Mouse (Mus musculus) mouse trophoblast stem cell (cell line): Measurements from ENCODE around the gene Dna2.
"Not testable (repeated sequence)": the region's sequence is repeated elsewhere in the genome, so short reads cannot be mapped to it uniquely, and the experiment has no call there.

Source experiments
- in situ Hi-C, 2 experiments: fragments of 300-500 bp; cut with MseI, MboI; formaldehyde crosslinking; loops; 2 replicates in 1 of 2; 3 replicates in 1 of 2; pipeline ENCODE4 v1.15.1; 2025

The Dna2 gene

GRCm38 (mm10) chr10:62946738-62947471, at the start of gene Dna2:
Gene Dna2, plus strand, starts transcription at chr10:62947026.
- in situ Hi-C loops: no loop called here

DNA sequence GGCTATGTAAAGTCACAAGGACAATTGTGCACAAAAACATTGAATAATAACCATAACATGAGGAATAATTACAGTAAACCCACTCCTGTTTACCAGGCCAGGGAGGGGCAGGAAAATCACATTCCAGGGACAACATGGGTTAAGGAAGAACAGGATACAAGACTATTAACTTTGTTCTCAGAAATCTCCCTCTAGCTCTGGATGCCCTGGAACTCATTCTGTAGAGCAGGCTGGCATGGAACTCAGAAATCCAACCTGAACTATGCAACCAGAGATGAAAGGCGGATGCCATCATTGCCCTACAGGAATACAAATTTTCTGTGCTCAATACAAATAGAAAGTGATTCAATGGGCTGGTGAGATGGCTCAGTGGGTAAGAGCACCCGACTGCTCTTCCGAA, 49.4 kb upstream of the Dna2 start:
- in situ Hi-C loops: no loop called here

- in situ Hi-C loops: no loop called here
Observed at GRCm38 (mm10) chr10:62898061-62898460, 48.8 kb upstream of the Dna2 start.

DNA sequence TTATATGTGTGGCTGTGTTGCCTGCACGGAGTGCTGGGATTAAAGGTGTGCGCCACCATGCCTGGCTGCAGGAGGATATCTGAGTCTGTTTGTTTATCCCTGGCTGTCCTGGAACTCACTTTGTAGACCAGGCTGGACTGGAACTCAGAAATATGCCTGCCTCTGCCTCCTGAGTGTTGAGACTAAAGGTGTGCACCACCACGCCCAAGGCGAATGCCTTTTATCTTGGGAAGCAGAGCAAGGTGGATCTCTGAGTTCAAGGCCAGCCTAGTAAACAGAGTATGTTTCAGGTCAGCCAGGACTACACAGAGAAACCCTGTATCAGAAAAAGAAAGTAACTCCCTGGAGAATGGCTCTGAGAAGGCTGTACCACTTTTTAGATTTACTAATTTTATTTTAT, 46.7 kb upstream of the Dna2 start:
- in situ Hi-C loops: no loop called here

DNA sequence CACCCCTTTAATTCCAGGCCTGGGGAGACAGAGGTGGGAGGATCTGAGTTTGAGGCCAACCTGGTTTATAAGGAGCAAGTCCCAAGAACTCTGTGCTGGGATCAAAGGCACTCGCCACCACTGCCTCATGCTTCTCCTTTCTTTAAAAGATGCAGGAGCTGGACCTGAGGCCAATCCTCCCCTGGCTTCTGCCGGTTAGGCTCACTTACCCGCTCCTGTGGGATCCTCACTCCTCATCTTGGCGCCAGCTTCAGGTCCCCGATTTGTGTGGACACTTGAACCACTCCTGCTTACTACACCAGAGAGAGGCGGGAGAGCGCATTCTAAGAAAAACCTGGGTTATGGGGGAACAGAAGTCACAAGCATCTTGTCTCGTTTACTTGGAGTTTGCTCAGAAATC, 45.0 kb upstream of the Dna2 start:
- in situ Hi-C loops: no loop called here

DNA sequence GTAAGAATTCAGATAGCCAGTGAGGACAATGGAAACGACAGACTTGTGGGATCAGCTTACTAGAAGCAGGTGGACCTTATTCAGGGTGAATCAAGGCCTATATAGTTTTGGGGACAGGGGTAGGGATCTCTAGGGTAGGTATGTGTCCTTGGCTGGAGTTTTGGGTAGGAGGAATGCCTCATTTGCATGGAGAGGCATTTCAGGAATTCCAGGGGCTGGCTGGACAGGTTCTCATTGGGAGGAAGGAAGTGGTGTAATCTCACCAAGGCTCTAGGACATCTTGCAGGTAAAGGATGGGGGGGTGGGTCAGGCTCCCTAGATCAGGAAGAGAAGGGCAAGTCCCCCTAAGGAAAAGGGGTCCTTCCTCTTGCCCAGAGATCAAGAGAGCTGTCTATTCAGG, 44.0 kb upstream of the Dna2 start:
- in situ Hi-C loops: no loop called here

GRCm38 (mm10) chr10:62906336-62906735, 40.5 kb upstream of the Dna2 start:
- in situ Hi-C loops: no loop called here

GRCm38 (mm10) chr10:62908896-62909295, 37.9 kb upstream of the Dna2 start, which contains the start of gene Tet1:
Gene Tet1, minus strand, starts transcription at chr10:62908996.
- in situ Hi-C loops: not testable (repeated sequence)

- in situ Hi-C loops: no loop called here
Observed at GRCm38 (mm10) chr10:62911120-62911519, 35.7 kb upstream of the Dna2 start.

- in situ Hi-C loops: no loop called here
Observed at GRCm38 (mm10) chr10:62918985-62919384, 27.8 kb upstream of the Dna2 start.

DNA sequence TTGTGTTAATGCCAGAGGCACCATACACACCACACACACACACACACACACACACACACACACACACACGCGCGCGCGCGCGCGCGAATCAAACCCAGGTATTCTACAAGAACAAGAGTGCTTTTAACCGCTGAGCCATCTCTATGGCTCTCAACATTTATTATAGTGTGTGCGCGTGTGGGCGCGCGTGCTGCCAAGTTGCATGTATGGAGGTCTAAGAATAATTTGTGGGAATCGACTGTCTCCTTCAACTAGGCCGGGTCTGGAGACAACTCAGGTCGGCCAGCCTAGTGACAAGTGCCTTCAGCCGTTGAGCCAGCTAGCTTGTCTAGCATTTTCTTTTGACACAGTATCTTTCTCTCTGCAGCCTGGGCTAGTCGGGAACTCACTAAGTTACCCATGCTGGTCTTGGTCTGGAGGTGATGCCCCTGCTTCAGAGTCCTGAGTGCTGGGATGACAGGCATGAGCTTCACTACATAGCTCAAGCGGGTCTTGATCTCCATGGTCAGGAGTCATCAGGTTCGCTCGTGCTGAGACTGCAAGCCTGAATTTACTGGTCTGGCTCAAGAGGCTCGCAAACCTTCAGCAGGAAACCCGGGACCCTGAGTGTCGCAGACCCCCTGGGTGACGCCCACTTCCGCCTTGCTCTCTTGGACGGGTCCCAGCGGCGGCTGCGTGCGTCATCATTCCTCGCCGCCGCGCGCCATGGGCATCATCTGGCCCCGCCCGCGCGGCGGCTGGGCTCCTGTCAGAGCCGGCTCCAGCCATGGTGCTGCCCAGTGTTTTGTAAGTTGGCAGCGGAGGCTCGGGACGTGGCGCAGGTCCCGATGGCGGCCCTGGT, 26.7 kb upstream of the Dna2 start, which contains the start of gene Slc25a16:
Slc25a16 (plus strand) TSS at position 709 of the 841 bp plus-strand sequence.
- in situ Hi-C loops: no loop called here

DNA sequence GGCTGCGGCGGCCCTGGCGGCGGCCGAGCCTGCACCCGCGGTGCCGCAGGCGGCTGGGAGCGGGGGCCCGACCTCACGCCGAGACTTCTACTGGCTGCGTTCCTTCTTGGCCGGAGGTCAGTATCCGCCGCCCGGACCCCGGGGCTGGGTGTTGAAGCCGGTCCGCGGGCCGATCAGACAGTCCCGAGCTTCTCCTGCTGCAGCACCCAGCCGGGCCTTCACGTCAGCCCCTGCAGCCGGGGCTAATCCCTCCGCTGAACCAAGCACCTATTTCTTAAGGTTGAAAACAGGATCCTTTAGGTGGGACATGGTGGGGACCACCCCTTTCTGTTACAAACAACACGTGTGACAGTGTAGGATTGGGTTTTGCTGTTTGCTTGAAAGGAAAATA, 26.1 kb upstream of the Dna2 start:
- in situ Hi-C loops: no loop called here

- in situ Hi-C loops: no loop called here
Observed at GRCm38 (mm10) chr10:62924096-62924635, 22.7 kb upstream of the Dna2 start.

DNA sequence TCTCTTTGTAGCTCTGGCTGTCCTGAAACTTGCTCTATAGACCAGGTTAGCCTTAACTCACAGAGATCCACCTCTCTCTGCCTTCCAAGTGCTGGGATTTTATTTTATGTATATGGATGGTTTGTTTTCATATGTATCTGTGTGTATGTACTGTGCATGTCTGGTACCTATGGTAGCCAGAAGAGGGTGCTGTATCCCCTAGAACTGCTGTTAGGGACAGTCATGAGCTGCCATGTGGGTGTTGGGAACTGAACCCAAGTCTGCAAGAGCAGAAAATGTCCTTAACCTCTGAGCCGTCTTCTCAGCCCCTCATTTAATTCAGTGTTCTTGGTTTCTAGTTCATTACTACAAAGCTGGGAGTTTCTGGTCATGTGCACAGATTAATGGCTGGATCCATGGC, 14.4 kb upstream of the Dna2 start:
- in situ Hi-C loops: no loop called here

DNA sequence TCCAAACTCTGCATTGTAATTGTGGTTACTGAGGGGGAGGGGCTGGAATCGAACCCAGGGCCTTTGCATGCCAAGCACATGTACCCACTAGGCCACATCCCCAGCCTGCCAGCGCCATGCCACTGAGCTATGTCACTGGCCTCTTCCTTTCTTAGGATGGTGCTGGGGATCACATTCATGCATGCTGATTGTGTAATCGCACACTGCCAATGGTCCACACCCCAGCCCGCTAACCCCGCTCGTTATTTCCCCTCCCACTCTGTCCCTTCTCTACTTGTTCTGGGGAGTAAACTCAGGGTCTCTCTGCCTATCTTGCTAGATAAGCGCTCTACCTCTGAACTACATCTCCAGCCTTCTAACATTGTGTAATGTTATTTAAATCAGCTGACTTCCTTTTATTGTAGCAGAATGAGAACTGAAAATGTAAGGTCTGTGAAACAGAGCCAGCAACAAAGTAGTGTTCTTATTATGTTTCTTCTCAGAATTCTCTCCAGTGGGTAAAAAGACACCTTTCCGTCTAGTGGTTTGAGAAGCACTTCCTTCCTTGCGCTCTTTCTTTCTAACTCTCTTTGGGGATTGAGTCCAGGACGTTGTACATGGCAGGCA, 1.7 kb upstream of the Dna2 start:
- in situ Hi-C loops: no loop called here

DNA sequence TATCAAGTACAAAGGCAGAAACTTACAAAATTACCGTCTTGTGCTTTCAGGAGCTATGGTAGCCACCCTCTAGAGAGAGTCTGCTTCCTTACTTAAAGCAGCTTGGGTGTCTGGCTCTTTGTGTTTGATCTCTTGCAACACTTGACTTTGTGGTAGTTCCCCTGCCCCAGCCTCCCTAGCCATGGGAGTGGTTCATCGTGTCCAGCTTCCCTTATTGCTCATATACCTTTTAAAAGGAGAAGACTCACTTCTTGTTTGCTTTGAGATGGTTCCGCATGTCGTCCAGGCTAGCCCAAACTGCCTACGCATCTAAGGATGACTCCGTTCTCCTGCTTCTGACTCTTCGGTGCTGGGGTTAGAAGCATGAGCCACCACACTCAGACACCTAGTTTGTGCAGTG, 1.7 kb downstream of the Dna2 start:
- in situ Hi-C loops: no loop called here

DNA sequence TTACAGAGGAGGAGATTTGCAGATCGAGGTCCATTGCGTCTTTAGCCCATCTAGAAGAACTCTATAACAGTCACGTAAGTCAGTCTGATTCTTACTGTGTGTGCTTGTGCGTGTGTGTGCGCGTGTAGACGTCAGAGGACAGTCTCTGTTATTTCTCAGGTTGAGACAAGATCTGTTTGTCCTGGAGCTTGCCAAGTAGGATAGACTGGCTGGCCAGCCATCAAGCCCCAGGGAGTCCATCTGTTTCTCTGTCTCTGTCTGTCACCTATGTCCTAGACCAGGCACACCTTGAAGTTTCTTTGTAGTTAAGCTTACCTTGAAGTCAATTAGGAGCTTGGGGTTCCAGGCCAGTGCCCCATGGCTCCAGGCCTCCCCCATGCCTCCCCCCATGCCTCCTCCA, 17.1 kb downstream of the Dna2 start:
- in situ Hi-C loops: no loop called here

DNA sequence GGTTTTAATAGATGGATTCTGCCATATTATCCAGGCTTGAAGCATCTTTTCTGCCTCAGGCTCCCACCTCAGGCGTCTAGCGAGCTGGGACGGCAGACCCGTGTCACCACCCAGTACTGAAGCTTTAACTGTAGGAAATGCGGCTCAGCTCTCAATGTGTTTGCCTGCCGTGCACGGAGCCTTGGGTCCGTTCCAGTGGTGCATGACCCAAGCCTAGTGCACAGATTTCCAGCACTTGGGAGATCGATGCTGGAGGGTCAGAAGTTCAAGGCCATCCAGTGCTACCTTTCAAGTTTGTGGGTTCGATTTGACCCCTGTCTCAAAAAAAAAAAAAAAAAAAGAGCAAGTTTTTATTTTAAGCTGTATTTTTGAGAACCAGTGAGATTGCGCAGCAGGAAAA, 19.0 kb downstream of the Dna2 start:
- in situ Hi-C loops: no loop called here

- in situ Hi-C loops: no loop called here
Observed at GRCm38 (mm10) chr10:62966291-62966690, 19.5 kb downstream of the Dna2 start.

DNA sequence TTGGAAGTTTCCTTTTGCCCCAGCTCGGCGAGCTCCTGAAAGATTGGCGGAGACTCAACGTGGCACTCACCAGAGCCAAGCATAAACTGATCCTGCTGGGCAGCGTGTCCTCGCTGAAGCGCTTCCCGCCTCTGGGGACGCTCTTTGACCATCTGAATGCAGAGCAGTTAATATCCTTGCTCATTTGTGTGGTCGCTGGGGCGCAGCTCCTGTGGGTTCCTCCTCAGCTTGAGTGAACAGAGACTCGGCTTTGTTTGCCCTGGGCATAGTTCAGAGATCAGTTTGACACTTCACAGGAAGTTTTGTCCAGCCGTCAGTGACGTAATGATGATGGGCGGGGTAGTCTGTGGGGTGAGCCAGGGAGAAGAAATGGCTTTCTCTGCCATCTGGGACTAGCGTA, 25.0 kb downstream of the Dna2 start:
- in situ Hi-C loops: no loop called here

DNA sequence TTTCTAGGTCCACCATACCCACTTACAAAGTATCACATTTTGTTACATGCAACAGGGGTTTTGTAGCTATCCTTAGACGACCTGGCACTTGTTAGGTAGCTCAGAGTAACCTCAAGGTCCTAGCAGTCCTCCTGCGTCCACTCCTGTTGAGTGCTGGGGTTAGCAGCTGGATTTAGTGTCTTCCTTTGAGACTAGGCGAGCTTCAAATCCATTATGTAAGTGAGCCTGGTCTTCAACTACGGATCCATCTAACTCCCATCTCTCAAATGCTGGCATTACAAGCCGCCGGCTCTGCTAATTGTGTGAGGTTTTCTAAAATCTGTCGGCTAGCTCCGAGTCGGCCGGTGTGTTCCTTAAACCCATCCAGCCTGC, 32.8 kb downstream of the Dna2 start:
- in situ Hi-C loops: no loop called here
